Mouse (Mus musculus): ENCODE measurements around the gene Gm11733.
"Not testable (repeated sequence)": the region's sequence is repeated elsewhere in the genome, so short reads cannot be mapped to it uniquely, and the experiment has no call there.

Gene Gm11733
- long read RNA-seq, experiment 1: 0 reads
- long read RNA-seq, experiment 2: 0 reads

- intact Hi-C loops (cut with DNase I): no loop called here
Observed at GRCm38 (mm10) chr11:117484198-117484597, at the start of gene Gm11733. Gene Gm11733 (plus strand): TSS chr11:117484368.

- intact Hi-C loops (cut with DNase I): no loop called here
Observed at GRCm38 (mm10) chr11:117436401-117437109, 47.6 kb upstream of the Gm11733 start.

DNA sequence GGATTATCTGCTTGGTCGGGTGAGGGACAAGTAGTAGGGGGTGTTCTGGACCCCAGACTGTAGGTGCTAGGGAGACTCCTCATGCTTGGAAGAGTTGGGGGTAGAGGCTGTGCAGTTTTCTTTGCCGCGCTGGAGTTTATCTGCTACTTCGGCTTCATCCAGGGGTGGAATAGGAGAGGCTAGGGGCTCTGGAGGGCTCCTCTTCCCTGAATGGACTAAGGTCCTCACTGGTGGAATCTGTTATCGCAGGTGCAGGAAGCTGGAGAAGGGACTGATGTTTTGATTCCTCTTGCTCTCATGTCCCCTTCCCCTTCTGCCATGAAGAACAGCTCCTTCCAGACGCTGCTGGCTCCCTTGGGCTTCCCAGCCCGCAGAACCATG is 47.1 kb upstream of the Gm11733 start:
- intact Hi-C loops (cut with DNase I): no loop called here

GRCm38 (mm10) chr11:117438363-117438762 is 45.8 kb upstream of the Gm11733 start:
- intact Hi-C loops (cut with DNase I): no loop called here

DNA sequence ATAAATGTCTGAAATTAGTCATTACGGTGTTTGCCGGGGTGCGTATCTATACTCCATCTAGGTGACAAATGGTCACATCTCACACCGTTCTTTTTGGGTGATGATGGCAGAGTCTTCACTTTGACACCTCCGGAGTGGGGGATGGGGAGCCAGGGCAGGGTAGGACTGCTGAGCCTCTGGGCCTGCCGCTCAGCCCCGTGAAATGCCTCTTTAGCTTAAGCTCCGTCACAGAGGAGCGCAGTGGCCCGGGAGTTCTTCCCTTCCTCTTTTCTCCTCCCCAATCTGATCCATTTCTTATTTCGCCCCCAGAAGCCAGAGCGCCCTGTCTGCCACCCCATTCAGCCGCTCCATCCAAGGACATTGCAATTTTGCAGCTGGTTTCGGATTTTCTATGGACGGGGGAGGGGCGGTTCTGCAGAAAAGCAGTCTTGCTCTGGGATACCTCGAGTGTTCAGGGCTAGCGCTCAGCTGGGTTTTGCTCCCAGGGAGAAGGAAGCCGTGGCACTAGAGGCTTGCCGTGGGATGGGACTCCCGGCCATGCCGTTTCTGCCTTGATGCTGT is 43.2 kb upstream of the Gm11733 start:
- intact Hi-C loops (cut with DNase I): no loop called here

- intact Hi-C loops (cut with DNase I): no loop called here
Observed at GRCm38 (mm10) chr11:117444090-117444489, 40.1 kb upstream of the Gm11733 start.

GRCm38 (mm10) chr11:117445707-117446106 is 38.5 kb upstream of the Gm11733 start:
- intact Hi-C loops (cut with DNase I): no loop called here

GRCm38 (mm10) chr11:117454086-117454485 is 30.1 kb upstream of the Gm11733 start:
- intact Hi-C loops (cut with DNase I): no loop called here

DNA sequence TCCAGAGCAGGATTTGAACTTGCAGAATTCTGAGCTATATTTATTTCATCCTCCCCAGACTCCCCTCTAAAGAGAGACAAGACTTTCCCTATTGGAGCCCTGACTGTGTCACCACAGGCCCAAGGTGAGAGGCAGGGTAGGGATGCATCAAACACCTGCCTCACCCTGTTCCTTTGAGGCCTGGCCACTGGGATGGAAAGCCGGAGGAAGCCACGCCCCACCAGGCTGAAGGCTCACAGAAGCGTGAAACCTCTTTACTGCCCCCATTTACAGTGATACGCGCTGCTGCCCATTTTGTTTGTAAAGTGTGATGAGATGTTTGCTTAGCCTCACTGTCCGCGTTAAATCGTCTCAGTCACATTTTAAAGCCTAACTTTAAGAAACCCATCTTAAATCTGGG is 25.0 kb upstream of the Gm11733 start:
- intact Hi-C loops (cut with DNase I): no loop called here

DNA sequence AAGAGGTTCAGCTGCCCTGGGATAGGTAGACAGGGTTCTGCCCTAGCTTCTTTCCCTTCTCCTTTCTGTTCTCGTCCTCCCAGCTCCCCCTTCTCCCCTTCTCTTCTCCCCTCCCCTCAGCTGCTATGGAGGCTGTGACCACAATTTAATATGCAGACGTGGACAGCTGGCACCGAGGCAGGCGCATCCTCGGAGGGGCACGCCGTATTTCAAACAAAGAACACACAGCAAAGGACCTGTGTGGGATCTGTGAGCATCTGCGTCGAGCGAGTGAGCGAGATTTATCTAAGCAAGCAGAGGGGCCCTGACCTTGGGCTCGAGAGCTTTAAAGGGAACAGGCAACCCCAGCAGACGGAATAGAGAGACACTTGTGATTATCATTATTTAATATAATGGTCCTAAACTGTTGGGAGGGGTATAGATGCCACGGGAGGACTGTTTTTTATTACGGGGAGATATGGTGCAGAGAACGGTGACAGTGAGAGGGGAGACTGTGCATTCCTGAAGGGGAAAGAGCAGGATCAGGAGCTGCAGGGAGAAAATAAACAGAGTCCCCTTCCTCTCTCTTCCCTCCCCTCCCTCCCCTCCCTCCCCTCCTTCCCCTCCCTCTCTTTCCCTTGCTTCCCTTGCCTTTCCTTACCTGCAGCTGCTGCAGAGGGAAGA is 21.8 kb upstream of the Gm11733 start:
- intact Hi-C loops (cut with DNase I): no loop called here

DNA sequence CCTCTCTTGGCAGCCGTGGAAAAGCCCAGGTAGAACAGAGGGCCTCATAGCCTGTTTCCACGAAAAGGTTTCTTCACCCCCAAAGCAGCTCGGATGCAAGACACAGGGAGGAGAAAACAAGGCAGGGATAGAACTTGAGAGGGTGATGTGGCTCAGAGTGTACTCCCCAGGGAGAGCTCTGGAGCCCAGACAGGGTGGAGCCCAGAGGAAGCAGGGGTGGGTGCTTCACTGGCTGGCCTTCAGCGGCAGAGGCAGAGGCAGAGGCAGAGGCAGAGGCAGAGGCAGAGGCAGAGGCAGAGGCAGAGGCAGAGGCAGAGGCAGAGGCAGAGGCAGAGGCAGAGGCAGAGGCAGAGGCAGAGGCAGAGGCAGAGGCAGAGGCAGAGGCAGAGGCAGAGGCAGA is 20.8 kb upstream of the Gm11733 start:
- intact Hi-C loops (cut with DNase I): not testable (repeated sequence)

DNA sequence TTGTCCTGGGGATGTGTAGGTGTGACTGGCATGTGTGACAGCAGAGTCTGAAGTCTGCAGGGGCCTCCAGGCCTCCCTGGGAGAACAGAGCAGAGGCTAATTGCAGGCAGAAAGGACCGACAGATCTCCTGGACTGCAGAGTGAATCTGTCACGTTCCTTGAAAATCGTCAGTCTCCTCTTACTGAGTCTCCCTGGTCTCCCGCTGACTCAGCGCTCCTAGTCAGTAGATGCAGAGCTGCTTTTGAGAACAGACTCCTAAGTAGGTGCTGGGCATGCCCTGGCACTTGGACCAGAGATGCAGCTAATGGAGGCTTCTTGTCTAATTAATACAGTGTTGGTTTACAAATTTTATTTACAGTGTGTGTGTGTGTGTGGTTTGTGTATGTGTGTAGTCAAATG is 17.9 kb upstream of the Gm11733 start:
- intact Hi-C loops (cut with DNase I): no loop called here

DNA sequence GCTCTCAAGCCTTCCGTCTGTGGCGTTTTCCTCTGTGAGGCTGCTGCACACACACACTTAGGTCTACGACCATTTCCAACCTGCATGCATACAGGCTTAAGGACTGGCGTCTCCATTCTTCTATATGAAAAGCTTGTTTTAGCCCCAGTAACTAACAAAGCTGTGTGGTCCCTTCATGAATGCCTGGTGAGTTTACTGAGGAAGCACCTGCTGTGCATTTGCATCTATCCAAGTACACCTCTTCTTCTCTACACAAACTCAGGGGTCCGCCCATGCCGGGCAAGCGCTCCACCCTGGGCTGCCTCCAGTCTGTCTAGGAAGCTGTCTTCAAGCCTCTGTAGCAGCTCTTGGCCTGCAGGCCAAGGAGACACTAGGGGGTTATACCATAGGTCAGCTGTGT is 17.3 kb upstream of the Gm11733 start:
- intact Hi-C loops (cut with DNase I): no loop called here

- intact Hi-C loops (cut with DNase I): no loop called here
Observed at GRCm38 (mm10) chr11:117468585-117469363, 15.4 kb upstream of the Gm11733 start.

- intact Hi-C loops (cut with DNase I): no loop called here
Observed at GRCm38 (mm10) chr11:117469724-117470123, 14.4 kb upstream of the Gm11733 start.

DNA sequence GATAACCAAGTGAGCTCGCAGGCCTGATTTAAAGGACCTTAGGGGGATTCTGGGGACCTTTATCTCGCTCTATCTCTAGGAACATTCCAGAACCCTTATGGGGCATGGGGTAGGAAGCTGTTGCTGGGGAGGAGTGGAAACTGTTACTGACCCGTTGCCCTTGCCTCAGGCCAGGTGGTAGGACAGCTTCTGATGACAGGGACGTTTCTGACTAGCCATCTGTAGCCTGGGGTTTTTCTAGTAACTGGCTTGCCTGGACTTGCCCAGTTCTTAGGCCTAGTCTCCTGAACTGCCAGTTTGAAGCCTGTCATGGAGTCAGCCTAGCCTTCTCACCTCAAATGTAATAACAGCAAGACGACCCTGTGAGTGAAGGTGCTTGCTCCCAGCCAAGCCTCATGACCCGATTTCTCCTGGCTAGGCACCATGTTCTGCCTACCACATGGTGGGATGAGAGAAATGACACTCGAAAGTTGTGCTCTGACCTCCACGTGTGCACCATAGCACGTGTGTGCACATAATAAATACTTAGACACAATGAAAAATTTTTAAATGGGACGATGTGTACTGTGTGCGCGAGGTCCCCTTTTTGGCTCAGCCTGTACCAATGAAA is 13.5 kb upstream of the Gm11733 start:
- intact Hi-C loops (cut with DNase I): no loop called here

- intact Hi-C loops (cut with DNase I): no loop called here
Observed at GRCm38 (mm10) chr11:117471625-117472283, 12.4 kb upstream of the Gm11733 start.

- intact Hi-C loops (cut with DNase I): no loop called here
Observed at GRCm38 (mm10) chr11:117472885-117473284, 11.3 kb upstream of the Gm11733 start.

DNA sequence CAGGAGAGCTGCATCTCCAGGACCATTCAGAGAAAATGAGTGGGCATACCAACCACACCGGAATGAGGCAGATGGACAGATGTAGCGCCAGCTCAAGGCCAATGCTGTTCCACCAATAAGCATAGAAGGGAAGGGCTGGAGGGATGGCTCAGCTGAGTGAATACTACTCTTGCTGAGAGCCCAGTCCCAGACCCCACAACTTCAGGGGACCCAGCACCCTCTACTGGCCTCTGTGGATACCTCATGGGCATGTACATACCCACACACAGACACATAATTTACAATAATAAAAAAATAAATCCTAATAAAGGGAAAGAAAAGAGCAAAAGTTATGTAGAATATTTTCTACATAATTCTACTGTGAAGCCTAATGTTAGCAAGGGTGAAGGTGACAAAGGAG is 9.0 kb upstream of the Gm11733 start:
- intact Hi-C loops (cut with DNase I): no loop called here

- intact Hi-C loops (cut with DNase I): no loop called here
Observed at GRCm38 (mm10) chr11:117475669-117476068, 8.5 kb upstream of the Gm11733 start.

GRCm38 (mm10) chr11:117476554-117477107 is 7.5 kb upstream of the Gm11733 start:
- intact Hi-C loops (cut with DNase I): no loop called here
